Mouse (Mus musculus): ENCODE measurements around the gene Rrp1. TPM values are rescaled to one million over a fixed set of nuclear protein-coding genes. Genes with fewer than 3 reads are reported as not detected.

The Rrp1 gene
- total RNA-seq, 1 experiment: 161 TPM

DNA sequence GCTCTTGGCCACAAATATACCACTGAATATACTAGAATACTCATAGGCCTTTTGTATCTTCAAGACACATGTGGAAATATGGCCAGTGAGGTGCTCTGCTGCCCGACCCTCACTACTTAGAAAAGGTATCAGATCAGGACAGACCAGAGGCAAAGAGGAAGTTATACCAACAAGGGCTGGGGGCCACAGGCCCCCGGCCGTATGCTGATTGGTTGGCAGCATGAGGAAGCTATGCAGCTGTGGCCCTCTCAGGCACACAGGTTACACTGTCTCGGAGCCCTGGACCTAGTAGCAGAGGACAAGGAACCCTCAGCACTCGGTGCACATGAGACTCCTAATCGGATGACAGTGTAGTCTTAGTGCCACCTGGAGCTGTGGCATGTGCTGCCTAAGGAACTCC, 6.7 kb downstream of the Rrp1 start:
- H3K36me3 ChIP-seq (ENCODE audit: control insufficient read depth, insufficient read depth, low read length, poor library complexity, severe bottlenecking): peaks cover 89% of the 10 kb centered on the region
- no peak overlapping the region for H3K4me3 ChIP-seq (ENCODE audit: insufficient read depth in 1 of 2, low read depth in 1 of 2, low read length in 2 of 2, poor library complexity in 1 of 2, severe bottlenecking in 1 of 2)
- in situ Hi-C loops (cut with MboI; ENCODE audit: low sequenced_read_pairs in 2 of 2, unreplicated experiment in 2 of 2): no loop called here
- H3K9me3 ChIP-seq (ENCODE audit: control insufficient read depth, insufficient read depth, low read depth, low read length): no peaks in the 10 kb centered on the region
- TF ChIP-seq HCFC1 (IDR thresholded peaks at IDR 0.05; ENCODE audit: borderline replicate concordance, insufficient read depth, low read length) (no peak), ZC3H11A (IDR thresholded peaks at IDR 0.05; ENCODE audit: borderline replicate concordance, low read depth, low read length) (no peak), MAFK (IDR thresholded peaks at IDR 0.05; ENCODE audit: insufficient read depth, low read depth, low read length) (no peak), ZNF384 (IDR thresholded peaks at IDR 0.05; ENCODE audit: low read depth, low read length) (no peak), CHD2 (IDR thresholded peaks at IDR 0.05; ENCODE audit: low read depth, low read length) (no peak)
- DNase-seq (ENCODE audit: low read depth, low spot score): no peak
- H3K27ac ChIP-seq (ENCODE audit: insufficient read depth, low read depth, low read length, poor library complexity, severe bottlenecking): no peak overlapping the region
- no peak overlapping the region for H3K9ac ChIP-seq (ENCODE audit: insufficient read depth, low read depth, low read length, poor library complexity, severe bottlenecking)
- peaks cover 0 to 3% of the 10 kb centered on the region in 2 experiments; a peak in 1 of 4 replicates for H3K4me1 ChIP-seq (ENCODE audit: control insufficient read depth in 2 of 2, insufficient read depth in 2 of 2, low read length in 2 of 2, poor library complexity in 1 of 2)

DNA sequence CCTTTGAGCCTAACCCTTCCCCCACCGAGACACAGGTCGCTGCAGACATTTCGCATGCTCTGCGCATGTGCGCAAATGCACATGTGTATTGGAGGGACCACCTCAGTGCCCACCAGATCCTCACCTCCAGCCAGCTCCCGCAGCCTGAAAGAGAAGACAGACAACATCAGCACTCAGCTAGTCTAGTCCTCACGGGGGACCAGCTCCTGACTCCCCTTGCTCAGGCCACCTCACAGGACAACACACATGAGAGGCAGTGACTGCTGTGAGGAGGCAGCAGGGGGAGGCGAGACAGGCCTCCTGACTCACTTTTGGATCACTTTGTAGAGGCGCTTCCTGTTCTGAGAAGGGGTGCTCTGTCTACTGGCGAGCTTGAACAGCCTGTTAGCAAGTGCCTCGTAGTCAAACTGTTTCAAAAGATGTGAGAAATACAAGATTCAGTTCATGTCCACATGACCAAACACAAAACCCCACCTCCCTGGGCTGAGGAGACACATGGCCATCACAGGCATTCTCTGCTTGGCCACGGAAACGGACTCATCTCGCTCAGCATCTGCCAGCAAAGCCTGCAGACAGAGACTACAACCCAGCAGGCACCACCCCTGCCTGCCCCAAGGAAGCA, 10.4 kb downstream of the Rrp1 start:
- in situ Hi-C loops (cut with MboI; ENCODE audit: low sequenced_read_pairs in 2 of 2, unreplicated experiment in 2 of 2): no loop called here
- no peak for DNase-seq (ENCODE audit: low read depth, low spot score)
- no peak overlapping the region for H3K9ac ChIP-seq (ENCODE audit: insufficient read depth, low read depth, low read length, poor library complexity, severe bottlenecking)
- TF ChIP-seq HCFC1 (IDR thresholded peaks at IDR 0.05; ENCODE audit: borderline replicate concordance, insufficient read depth, low read length) (no peak), MAFK (IDR thresholded peaks at IDR 0.05; ENCODE audit: insufficient read depth, low read depth, low read length) (no peak), ZC3H11A (IDR thresholded peaks at IDR 0.05; ENCODE audit: borderline replicate concordance, low read depth, low read length) (no peak), CHD2 (IDR thresholded peaks at IDR 0.05; ENCODE audit: low read depth, low read length) (no peak), ZNF384 (IDR thresholded peaks at IDR 0.05; ENCODE audit: low read depth, low read length) (no peak)
- H3K4me1 ChIP-seq (ENCODE audit: control insufficient read depth in 2 of 2, insufficient read depth in 2 of 2, low read length in 2 of 2, poor library complexity in 1 of 2): peaks cover 0 to 5% of the 10 kb centered on the region in 2 experiments; a peak in 1 of 4 replicates
- H3K4me3 ChIP-seq (ENCODE audit: insufficient read depth in 1 of 2, low read depth in 1 of 2, low read length in 2 of 2, poor library complexity in 1 of 2, severe bottlenecking in 1 of 2): no peak overlapping the region
- no peaks in the 10 kb centered on the region for H3K9me3 ChIP-seq (ENCODE audit: control insufficient read depth, insufficient read depth, low read depth, low read length)
- peaks cover 67% of the 10 kb centered on the region for H3K36me3 ChIP-seq (ENCODE audit: control insufficient read depth, insufficient read depth, low read length, poor library complexity, severe bottlenecking)
- no peak overlapping the region for H3K27ac ChIP-seq (ENCODE audit: insufficient read depth, low read depth, low read length, poor library complexity, severe bottlenecking)

DNA sequence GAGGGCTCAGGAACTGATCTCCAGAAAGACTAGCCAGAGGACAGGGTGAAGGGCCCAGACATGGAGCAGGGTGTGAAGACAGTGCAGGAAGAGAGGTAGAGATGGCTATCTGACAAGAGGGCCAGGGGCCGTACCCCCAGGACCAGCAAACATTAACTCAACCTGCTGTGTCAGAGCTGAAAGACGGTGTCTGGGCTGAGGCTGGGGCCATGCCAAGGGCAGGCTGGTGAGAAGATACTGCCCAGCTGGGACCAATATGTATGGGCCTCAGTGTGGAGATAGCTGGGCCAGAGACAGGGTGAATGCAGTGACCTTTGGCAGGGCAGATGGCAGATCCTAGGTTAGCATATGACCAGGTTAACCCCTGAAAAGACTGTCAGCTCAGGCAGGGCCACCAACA, 11.7 kb downstream of the Rrp1 start:
- H3K4me3 ChIP-seq (ENCODE audit: insufficient read depth in 1 of 2, low read depth in 1 of 2, low read length in 2 of 2, poor library complexity in 1 of 2, severe bottlenecking in 1 of 2): no peak overlapping the region
- TF ChIP-seq MAFK (IDR thresholded peaks at IDR 0.05; ENCODE audit: insufficient read depth, low read depth, low read length) (no peak), ZC3H11A (IDR thresholded peaks at IDR 0.05; ENCODE audit: borderline replicate concordance, low read depth, low read length) (no peak), CHD2 (IDR thresholded peaks at IDR 0.05; ENCODE audit: low read depth, low read length) (no peak), ZNF384 (IDR thresholded peaks at IDR 0.05; ENCODE audit: low read depth, low read length) (no peak), HCFC1 (IDR thresholded peaks at IDR 0.05; ENCODE audit: borderline replicate concordance, insufficient read depth, low read length) (no peak)
- no peak for DNase-seq (ENCODE audit: low read depth, low spot score)
- no peak overlapping the region for H3K9ac ChIP-seq (ENCODE audit: insufficient read depth, low read depth, low read length, poor library complexity, severe bottlenecking)
- in situ Hi-C loops (cut with MboI; ENCODE audit: low sequenced_read_pairs in 2 of 2, unreplicated experiment in 2 of 2): no loop called here
- no peaks in the 10 kb centered on the region for H3K9me3 ChIP-seq (ENCODE audit: control insufficient read depth, insufficient read depth, low read depth, low read length)
- peak overlapping the region; percentile 34; the same call in 1 of the 2 replicates for H3K27ac ChIP-seq (ENCODE audit: insufficient read depth, low read depth, low read length, poor library complexity, severe bottlenecking)
- peaks cover 0 to 8% of the 10 kb centered on the region in 2 experiments; a peak in 1 of 4 replicates for H3K4me1 ChIP-seq (ENCODE audit: control insufficient read depth in 2 of 2, insufficient read depth in 2 of 2, low read length in 2 of 2, poor library complexity in 1 of 2)
- peaks cover 58% of the 10 kb centered on the region for H3K36me3 ChIP-seq (ENCODE audit: control insufficient read depth, insufficient read depth, low read length, poor library complexity, severe bottlenecking)

DNA sequence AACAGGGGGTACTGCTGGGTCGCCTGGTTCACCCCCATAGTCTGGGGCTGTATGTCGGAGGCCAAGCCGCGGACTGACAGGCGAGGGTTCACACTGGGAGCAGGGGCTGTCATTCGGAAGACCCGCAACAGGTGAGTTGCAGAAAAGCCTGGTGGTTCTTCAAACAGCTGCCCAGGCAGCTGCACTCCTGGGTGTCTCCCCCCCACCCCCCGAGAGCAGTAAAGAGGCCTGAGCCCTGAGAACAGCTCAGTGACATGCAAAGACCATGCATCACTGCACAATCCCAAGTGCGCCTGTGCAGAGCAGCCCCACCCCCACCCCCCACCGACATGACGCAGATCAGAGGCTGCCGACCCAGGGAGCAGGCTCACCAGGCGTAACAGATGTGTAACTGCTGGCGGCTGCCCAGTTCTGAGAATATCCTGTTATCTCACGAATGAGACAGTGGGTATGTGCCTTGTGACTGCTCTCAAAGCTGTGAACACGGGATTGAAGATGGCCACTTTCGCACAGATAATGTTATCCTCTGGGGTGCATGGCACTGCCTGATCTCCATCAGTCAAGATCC, 13.7 kb downstream of the Rrp1 start:
- H3K9me3 ChIP-seq (ENCODE audit: control insufficient read depth, insufficient read depth, low read depth, low read length): no peaks in the 10 kb centered on the region
- peaks cover 0 to 11% of the 10 kb centered on the region in 2 experiments; a peak in 1 of 4 replicates for H3K4me1 ChIP-seq (ENCODE audit: control insufficient read depth in 2 of 2, insufficient read depth in 2 of 2, low read length in 2 of 2, poor library complexity in 1 of 2)
- H3K4me3 ChIP-seq (ENCODE audit: insufficient read depth in 1 of 2, low read depth in 1 of 2, low read length in 2 of 2, poor library complexity in 1 of 2, severe bottlenecking in 1 of 2): no peak overlapping the region
- TF ChIP-seq ZC3H11A (IDR thresholded peaks at IDR 0.05; ENCODE audit: borderline replicate concordance, low read depth, low read length) (no peak), ZNF384 (IDR thresholded peaks at IDR 0.05; ENCODE audit: low read depth, low read length) (no peak), HCFC1 (IDR thresholded peaks at IDR 0.05; ENCODE audit: borderline replicate concordance, insufficient read depth, low read length) (no peak), MAFK (IDR thresholded peaks at IDR 0.05; ENCODE audit: insufficient read depth, low read depth, low read length) (no peak), CHD2 (IDR thresholded peaks at IDR 0.05; ENCODE audit: low read depth, low read length) (no peak)
- in situ Hi-C loops (cut with MboI; ENCODE audit: low sequenced_read_pairs in 2 of 2, unreplicated experiment in 2 of 2): no loop called here
- H3K36me3 ChIP-seq (ENCODE audit: control insufficient read depth, insufficient read depth, low read length, poor library complexity, severe bottlenecking): peaks cover 40% of the 10 kb centered on the region
- no peak for DNase-seq (ENCODE audit: low read depth, low spot score)
- H3K9ac ChIP-seq (ENCODE audit: insufficient read depth, low read depth, low read length, poor library complexity, severe bottlenecking): no peak overlapping the region; the same call in 1 of the 2 replicates
- no peak overlapping the region for H3K27ac ChIP-seq (ENCODE audit: insufficient read depth, low read depth, low read length, poor library complexity, severe bottlenecking)

Data from ES-E14 (cell line).